Mouse (Mus musculus) liver, embryonic 16.5 days (tissue): Measurements from ENCODE around the gene Adap1. TPM values are rescaled to one million over a fixed set of nuclear protein-coding genes. Genes with fewer than 3 reads are reported as not detected.

ENCODE experiments used
- ATAC-seq: fragments of 200-750 bp; cut with Nextera tagmentation; 2 replicates; pipeline ENCODE4 v1.8.0; 2017; ENCODE audit warnings: low read depth, mild to moderate bottlenecking, moderate number of reproducible peaks, moderate library complexity
- H3K27ac ChIP-seq: fragments of 300-500 bp; sonication (generic); 2 replicates; pipeline ENCODE4 v1.5.1; 2014; ENCODE audit warnings: mild to moderate bottlenecking, low read length
- H3K27me3 ChIP-seq: fragments of 300-500 bp; sonication (generic); 2 replicates; pipeline ENCODE4 v1.6.1; 2014; ENCODE audit warnings: low read depth, low read length, mixed read lengths; ENCODE audit not compliant: control insufficient read depth, insufficient read depth
- H3K36me3 ChIP-seq: fragments of 300-500 bp; sonication (generic); 2 replicates; pipeline ENCODE4 v1.6.1; 2014; ENCODE audit warnings: mild to moderate bottlenecking; ENCODE audit not compliant: control insufficient read depth, insufficient read depth
- H3K4me1 ChIP-seq: fragments of 300-500 bp; sonication (generic); 2 replicates; pipeline ENCODE4 v1.6.1; 2014; ENCODE audit warnings: low read depth, low read length, mixed read lengths; ENCODE audit not compliant: control insufficient read depth
- H3K4me2 ChIP-seq: fragments of 300-500 bp; sonication (generic); 2 replicates; pipeline ENCODE4 v1.6.1; 2014; ENCODE audit warnings: low read depth, low read length, mixed read lengths
- H3K4me3 ChIP-seq: fragments of 300-500 bp; sonication (generic); 2 replicates; pipeline ENCODE4 v1.5.1; 2014; ENCODE audit warnings: low read depth, mild to moderate bottlenecking, low read length
- H3K9ac ChIP-seq: fragments of 300-500 bp; sonication (generic); 2 replicates; pipeline ENCODE4 v1.6.1; 2014; ENCODE audit warnings: low read depth, low read length
- H3K9me3 ChIP-seq: fragments of 300-500 bp; sonication (generic); replicated peaks from 2 replicates; pipeline ENCODE4 v1.6.1; 2016; ENCODE audit warnings: low read length; ENCODE audit not compliant: control insufficient read depth
- WGBS: fragments of 180-500 bp; shearing (Covaris S2); extraction: QIAGEN DNeasy Blood & Tissue Kit; methylation state at CpG from one replicate; pipeline ENCODE4 v1.1.7; 2014; ENCODE audit not compliant: insufficient replicate concordance; 5-methylcytosine and 5-hydroxymethylcytosine counted together
- polyA plus RNA-seq: library from polyadenylated mRNA; unstranded; fragments of >200 nt; fragmentation: Nextera tagmentation; extraction: Ambion mirVana; gene quantifications from 2 replicates; pipeline ENCODE4 v1.2.1, GENCODE M21; 2015

Gene Adap1
- polyA plus RNA-seq, 1 experiment from 2014 or later, result 1.3 TPM

- ATAC-seq, result no peak
- H3K9me3 ChIP-seq, result no peaks in the 10 kb centered on the region
These were observed 5.0 kb downstream of the Adap1 start for GRCm38 (mm10) chr5:139320424-139320823.

GRCm38 (mm10) chr5:139317751-139318504 lies 7.5 kb downstream of the Adap1 start:
- 67% methylated on average over 21 of the region's 21 CpGs for WGBS
- H3K36me3 ChIP-seq, result no peaks in the 10 kb centered on the region
- H3K4me2 ChIP-seq, result no peak overlapping the region
- no peak overlapping the region for H3K9ac ChIP-seq
- no peaks in the 10 kb centered on the region; the same call in 1 of the 2 replicates for H3K4me1 ChIP-seq
- H3K27me3 ChIP-seq, result no peaks in the 10 kb centered on the region
- no peak for ATAC-seq
- no peaks in the 10 kb centered on the region for H3K9me3 ChIP-seq
- H3K27ac ChIP-seq, result no peak overlapping the region
- H3K4me3 ChIP-seq, result no peak overlapping the region

More at GRCm38 (mm10) chr5:139320424-139320823, 5.0 kb downstream of the Adap1 start:
- Histone ChIP-seq H3K4me3 (no peak overlapping the region), H3K27me3 (peaks cover 15% of the 10 kb centered on the region), H3K9ac (no peak overlapping the region), H3K4me2 (no peak overlapping the region), H3K36me3 (no peaks in the 10 kb centered on the region), H3K4me1 (peaks cover 8% of the 10 kb centered on the region), H3K27ac (no peak overlapping the region)
- 63% methylated on average over 7 of the region's 7 CpGs for WGBS

GRCm38 (mm10) chr5:139316982-139317675 lies 8.3 kb downstream of the Adap1 start:
- no peak overlapping the region for H3K9ac ChIP-seq
- no peaks in the 10 kb centered on the region for H3K27me3 ChIP-seq
- H3K4me3 ChIP-seq, result no peak overlapping the region
- no peaks in the 10 kb centered on the region; the same call in 1 of the 2 replicates for H3K4me1 ChIP-seq
- ATAC-seq, result peak; percentile 82
- peak overlapping the region; percentile 18; the same call in 1 of the 2 replicates for H3K27ac ChIP-seq
- H3K4me2 ChIP-seq, result no peak overlapping the region
- H3K36me3 ChIP-seq, result no peaks in the 10 kb centered on the region
- 54% methylated on average over 6 of the region's 6 CpGs for WGBS
- no peaks in the 10 kb centered on the region for H3K9me3 ChIP-seq

- Histone ChIP-seq H3K4me2 (no peak overlapping the region), H3K9ac (no peak overlapping the region), H3K36me3 (no peaks in the 10 kb centered on the region), H3K4me3 (no peak overlapping the region), H3K9me3 (no peaks in the 10 kb centered on the region), H3K4me1 (no peaks in the 10 kb centered on the region; the same call in 1 of the 2 replicates), H3K27me3 (no peaks in the 10 kb centered on the region), H3K27ac (no peak overlapping the region)
- no peak for ATAC-seq
- 69% methylated on average over 12 of the region's 12 CpGs for WGBS
These were observed 10.3 kb downstream of the Adap1 start for GRCm38 (mm10) chr5:139314941-139315642.

- Histone ChIP-seq H3K27me3 (no peaks in the 10 kb centered on the region), H3K4me2 (no peak overlapping the region), H3K4me1 (no peaks in the 10 kb centered on the region; the same call in 1 of the 2 replicates), H3K9ac (no peak overlapping the region), H3K4me3 (no peak overlapping the region), H3K27ac (no peak overlapping the region), H3K9me3 (no peaks in the 10 kb centered on the region), H3K36me3 (no peaks in the 10 kb centered on the region)
- 80% methylated on average over 9 of the region's 9 CpGs for WGBS
- ATAC-seq, result no peak
These were observed 11.9 kb downstream of the Adap1 start for GRCm38 (mm10) chr5:139313536-139313935.

- H3K36me3 ChIP-seq, result no peaks in the 10 kb centered on the region
- H3K27ac ChIP-seq, result no peak overlapping the region
- ATAC-seq, result no peak
- H3K9ac ChIP-seq, result no peak overlapping the region
- no peaks in the 10 kb centered on the region for H3K9me3 ChIP-seq
- no peaks in the 10 kb centered on the region; the same call in 1 of the 2 replicates for H3K4me1 ChIP-seq
- WGBS, result 75% methylated on average over 9 of the region's 9 CpGs
- H3K27me3 ChIP-seq, result no peaks in the 10 kb centered on the region
- no peak overlapping the region for H3K4me3 ChIP-seq
- H3K4me2 ChIP-seq, result no peak overlapping the region
These were observed 13.6 kb downstream of the Adap1 start for GRCm38 (mm10) chr5:139311822-139312221.

GRCm38 (mm10) chr5:139310477-139310876 lies 14.9 kb downstream of the Adap1 start:
- no peaks in the 10 kb centered on the region for H3K27me3 ChIP-seq
- no peak overlapping the region for H3K4me3 ChIP-seq
- no peaks in the 10 kb centered on the region; the same call in 1 of the 2 replicates for H3K4me1 ChIP-seq
- ATAC-seq, result no peak
- 75% methylated on average over 4 of the region's 4 CpGs for WGBS
- no peaks in the 10 kb centered on the region for H3K36me3 ChIP-seq
- no peak overlapping the region for H3K9ac ChIP-seq
- no peaks in the 10 kb centered on the region for H3K9me3 ChIP-seq
- H3K4me2 ChIP-seq, result no peak overlapping the region
- H3K27ac ChIP-seq, result no peak overlapping the region

GRCm38 (mm10) chr5:139309946-139310345 lies 15.5 kb downstream of the Adap1 start:
- Histone ChIP-seq H3K27ac (no peak overlapping the region), H3K4me1 (no peaks in the 10 kb centered on the region; the same call in 1 of the 2 replicates), H3K9me3 (no peaks in the 10 kb centered on the region), H3K4me2 (no peak overlapping the region), H3K9ac (no peak overlapping the region), H3K27me3 (no peaks in the 10 kb centered on the region), H3K4me3 (no peak overlapping the region), H3K36me3 (no peaks in the 10 kb centered on the region)
- WGBS, result 54% methylated on average over 3 of the region's 3 CpGs
- ATAC-seq, result no peak
